Mouse (Mus musculus): ENCODE measurements around the gene Fam192a.

GRCm38 (mm10) chr8:94646165-94646564, 44.4 kb upstream of the Fam192a start:
- TF ChIP-seq POLR2A (IDR thresholded peaks at IDR 0.05; ENCODE audit: borderline replicate concordance, insufficient read depth, low read length) (no peak), CTCF (IDR thresholded peaks at IDR 0.05; ENCODE audit: borderline replicate concordance, insufficient read depth, low read depth, low read length) (no peak)

Data from cerebellum, adult 2 months (tissue).